Mouse (Mus musculus): ENCODE data around the gene Cnbd2. TPM values are rescaled to one million over a fixed set of nuclear protein-coding genes. Genes with fewer than 3 reads are reported as not detected.

Cnbd2 gene
- polyA plus RNA-seq (2012), result not detected in 2 replicates

DNA sequence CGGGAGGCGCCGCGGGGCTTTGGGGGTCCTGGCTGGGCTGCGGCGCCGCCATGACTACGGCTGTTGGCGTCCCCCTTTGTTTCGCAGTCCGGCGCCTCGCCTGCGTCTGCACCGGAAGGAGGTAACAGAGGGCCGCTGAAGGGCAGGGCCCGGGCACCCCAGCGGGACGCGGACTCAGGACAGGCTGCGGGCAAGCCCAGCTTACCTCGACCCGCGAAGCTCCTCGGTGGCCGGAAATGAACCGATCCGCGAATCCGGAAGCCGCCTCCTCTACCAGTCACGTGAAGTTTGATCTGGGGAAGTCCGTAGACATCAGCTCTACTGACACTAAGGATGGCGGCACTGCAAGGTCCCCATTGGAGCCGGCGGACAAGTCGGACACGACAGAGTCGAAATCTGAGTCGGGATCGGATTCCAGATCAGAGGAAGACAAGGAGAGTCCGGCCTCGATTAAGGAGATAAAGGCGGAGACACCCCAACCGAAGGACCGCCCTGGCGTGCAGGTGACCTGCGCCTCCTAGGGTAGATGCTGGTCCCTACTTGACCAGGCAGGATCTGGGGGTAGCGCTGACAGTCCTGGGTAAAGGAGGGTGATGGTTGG, at the start of gene Cnbd2, which contains the start of gene Scand1:
Cnbd2 (plus strand) TSS at position 3 of the 601 bp plus-strand sequence.
Scand1 (minus strand) TSS at position 408 of the 601 bp plus-strand sequence.
- Histone ChIP-seq H3K4me1 (ENCODE audit: control insufficient read depth) (peaks cover 25% of the 10 kb centered on the region), H3K27me3 (ENCODE audit: control insufficient read depth) (no peaks in the 10 kb centered on the region), H3K9me3 (ENCODE audit: control insufficient read depth, low read length) (peaks cover 4% of the 10 kb centered on the region; the same call in 1 of the 2 replicates), H3K36me3 (ENCODE audit: control insufficient read depth) (peaks cover 9% of the 10 kb centered on the region), H3K4me3 (replicated peaks) (peak within 1 kb of the TSS; percentile 88)
- TF ChIP-seq GATA1 (IDR thresholded peaks at IDR 0.05; ENCODE audit: low read length) (0 out of 2 replicates have a peak, but pooled peaks have one; percentile 6), TAL1 (IDR thresholded peaks at IDR 0.05; ENCODE audit: low read length) (no peak)

DNA sequence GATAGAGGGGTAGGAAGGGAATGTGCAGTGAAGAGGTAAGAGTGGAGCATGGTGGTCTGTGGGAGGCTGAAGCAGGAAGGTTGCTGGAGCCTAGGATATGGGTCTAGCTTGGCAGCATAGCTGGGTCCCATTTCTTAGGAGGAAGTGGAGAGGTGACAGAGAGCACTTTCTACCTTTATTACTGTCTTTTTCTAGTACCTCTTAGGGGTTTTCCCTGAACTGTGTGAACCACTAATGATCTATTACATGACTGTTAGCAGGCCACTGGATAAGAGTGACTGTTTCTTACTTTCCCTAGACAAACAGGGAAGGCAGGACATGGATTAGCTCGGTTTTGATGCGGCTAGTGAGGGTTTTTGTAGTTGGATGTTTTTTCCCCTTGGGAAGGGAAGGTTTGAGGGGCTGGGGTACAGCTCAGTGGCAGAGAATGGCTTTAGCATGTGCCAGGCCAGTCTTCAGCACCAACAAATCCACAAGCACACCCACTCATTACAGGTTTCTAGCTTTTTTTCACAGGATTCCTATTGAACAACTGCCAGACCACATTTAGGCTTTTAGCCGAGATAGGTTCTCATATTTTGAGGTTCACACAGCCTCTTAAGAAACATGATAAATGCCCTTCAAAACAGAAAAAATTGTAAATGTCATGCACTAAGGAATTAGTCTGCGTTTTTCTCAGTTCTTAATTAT, 48.8 kb upstream of the Cnbd2 start:
- Histone ChIP-seq H3K4me3 (replicated peaks) (no peak overlapping the region), H3K36me3 (ENCODE audit: control insufficient read depth) (peaks cover 51% of the 10 kb centered on the region), H3K27me3 (ENCODE audit: control insufficient read depth) (no peaks in the 10 kb centered on the region), H3K4me1 (ENCODE audit: control insufficient read depth) (no peaks in the 10 kb centered on the region), H3K9me3 (ENCODE audit: control insufficient read depth, low read length) (no peaks in the 10 kb centered on the region)
- TF ChIP-seq GATA1 (IDR thresholded peaks at IDR 0.05; ENCODE audit: low read length) (no peak), TAL1 (IDR thresholded peaks at IDR 0.05; ENCODE audit: low read length) (no peak)

DNA sequence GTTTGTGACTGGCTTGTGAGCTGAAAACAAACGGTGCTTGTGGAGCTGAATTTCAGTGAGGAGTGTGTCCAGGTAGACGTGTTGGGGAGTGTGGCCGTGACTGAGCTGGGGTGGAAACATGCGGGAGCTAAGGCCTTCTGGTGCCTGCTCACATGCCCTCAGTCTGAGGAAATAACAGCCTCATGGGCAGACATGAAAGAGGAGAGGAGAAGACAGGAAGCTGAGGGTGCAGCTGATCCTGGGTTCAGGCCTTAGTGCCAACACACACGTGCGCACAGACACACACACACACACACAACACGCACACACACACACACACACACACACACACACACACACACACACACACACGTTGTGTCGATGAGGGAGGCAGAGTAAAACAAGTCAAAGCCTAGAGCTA, 44.5 kb upstream of the Cnbd2 start:
- no peaks in the 10 kb centered on the region for H3K27me3 ChIP-seq (ENCODE audit: control insufficient read depth)
- no peak overlapping the region for H3K4me3 ChIP-seq (replicated peaks)
- peaks cover 41% of the 10 kb centered on the region for H3K36me3 ChIP-seq (ENCODE audit: control insufficient read depth)
- no peaks in the 10 kb centered on the region for H3K9me3 ChIP-seq (ENCODE audit: control insufficient read depth, low read length)
- H3K4me1 ChIP-seq (ENCODE audit: control insufficient read depth), result no peaks in the 10 kb centered on the region
- TF ChIP-seq TAL1 (IDR thresholded peaks at IDR 0.05; ENCODE audit: low read length), result no peak
- TF ChIP-seq GATA1 (IDR thresholded peaks at IDR 0.05; ENCODE audit: low read length), result no peak

DNA sequence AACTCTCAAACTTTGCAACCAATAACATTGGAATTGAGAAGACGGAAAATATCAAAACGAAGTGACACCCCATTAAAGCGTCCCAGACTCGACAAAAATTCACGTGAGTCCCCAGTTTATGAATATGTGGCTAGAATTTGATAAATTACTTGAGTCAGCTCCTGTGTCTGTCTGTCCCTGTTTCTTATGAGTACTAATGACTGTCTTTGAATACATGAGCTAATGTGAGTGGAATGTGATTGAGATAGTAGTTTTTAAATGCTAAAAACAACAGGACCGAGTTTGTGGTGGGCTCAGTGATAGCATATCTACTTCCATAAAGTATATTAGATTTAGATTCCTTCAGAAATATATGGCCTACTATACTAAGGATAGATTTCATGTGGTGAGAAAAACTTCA, 39.5 kb upstream of the Cnbd2 start:
- no peak for TF ChIP-seq GATA1 (IDR thresholded peaks at IDR 0.05; ENCODE audit: low read length)
- no peak for TF ChIP-seq TAL1 (IDR thresholded peaks at IDR 0.05; ENCODE audit: low read length)
- H3K4me3 ChIP-seq (replicated peaks), result no peak overlapping the region
- no peaks in the 10 kb centered on the region for H3K4me1 ChIP-seq (ENCODE audit: control insufficient read depth)
- H3K27me3 ChIP-seq (ENCODE audit: control insufficient read depth), result no peaks in the 10 kb centered on the region
- no peaks in the 10 kb centered on the region for H3K9me3 ChIP-seq (ENCODE audit: control insufficient read depth, low read length)
- H3K36me3 ChIP-seq (ENCODE audit: control insufficient read depth), result peaks cover 40% of the 10 kb centered on the region

DNA sequence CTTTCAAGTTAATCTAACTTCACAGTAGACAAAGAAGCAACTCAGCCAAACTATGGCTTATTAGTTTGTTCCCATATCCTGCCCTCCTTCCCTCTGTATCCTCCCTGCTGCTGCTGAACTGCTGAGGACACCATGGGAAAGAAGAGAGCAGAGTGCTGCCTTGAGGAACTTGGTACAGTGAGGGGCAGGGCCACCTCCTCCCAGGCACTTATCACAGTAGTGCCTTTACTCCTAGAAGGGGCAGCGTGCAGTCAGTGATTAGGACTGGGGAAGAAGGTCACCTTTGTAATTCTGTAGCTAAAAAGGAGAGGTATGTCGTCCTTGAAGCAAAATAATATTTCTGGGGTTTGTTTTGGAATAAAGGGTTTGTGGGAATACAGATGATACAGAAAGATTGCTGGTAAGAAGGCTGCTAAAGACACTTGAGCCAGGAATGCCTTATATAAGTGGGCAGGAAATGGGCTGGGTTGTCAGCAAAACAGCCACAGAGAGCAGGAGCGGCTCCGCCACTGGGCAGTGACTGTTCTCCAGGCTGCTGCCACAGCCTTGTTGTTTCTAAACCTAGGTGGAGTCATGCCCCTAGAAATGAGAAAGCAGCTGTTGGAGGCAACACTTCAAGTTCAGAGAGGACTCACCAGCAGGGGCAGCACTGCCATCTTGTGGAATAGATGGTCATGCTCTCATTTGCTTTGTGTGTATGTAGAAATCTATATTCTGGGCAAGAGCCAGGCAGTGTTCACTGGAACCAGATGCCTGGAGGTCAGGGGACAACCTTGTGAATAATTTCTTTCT, 33.7 kb upstream of the Cnbd2 start:
- Histone ChIP-seq H3K4me1 (ENCODE audit: control insufficient read depth) (peaks cover 12% of the 10 kb centered on the region), H3K27me3 (ENCODE audit: control insufficient read depth) (no peaks in the 10 kb centered on the region), H3K9me3 (ENCODE audit: control insufficient read depth, low read length) (no peaks in the 10 kb centered on the region), H3K36me3 (ENCODE audit: control insufficient read depth) (peaks cover 42% of the 10 kb centered on the region), H3K4me3 (replicated peaks) (no peak overlapping the region)
- TF ChIP-seq GATA1 (IDR thresholded peaks at IDR 0.05; ENCODE audit: low read length) (no peak), TAL1 (IDR thresholded peaks at IDR 0.05; ENCODE audit: low read length) (no peak)

DNA sequence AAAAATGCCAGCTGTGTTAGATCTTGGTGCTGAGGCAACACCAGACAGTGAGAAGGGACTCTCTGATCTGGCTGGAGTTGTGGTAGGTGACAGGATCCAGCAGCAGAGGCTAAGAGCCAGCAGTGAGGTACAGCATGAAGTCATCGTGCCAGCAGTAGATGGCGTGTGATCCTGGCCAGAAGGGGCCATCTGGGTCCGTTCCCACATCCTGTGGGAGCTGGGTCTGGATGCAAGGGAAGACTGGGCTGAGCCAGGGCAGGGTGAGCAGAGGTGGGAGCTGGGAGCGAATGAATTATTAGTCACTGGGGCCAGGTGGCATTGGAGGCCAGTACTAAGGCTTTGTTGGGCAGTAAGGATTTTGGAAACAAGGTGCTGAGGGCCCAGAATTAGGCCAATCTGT, 30.9 kb upstream of the Cnbd2 start:
- peaks cover 36% of the 10 kb centered on the region for H3K36me3 ChIP-seq (ENCODE audit: control insufficient read depth)
- TF ChIP-seq TAL1 (IDR thresholded peaks at IDR 0.05; ENCODE audit: low read length) (no peak), GATA1 (IDR thresholded peaks at IDR 0.05; ENCODE audit: low read length) (no peak)

DNA sequence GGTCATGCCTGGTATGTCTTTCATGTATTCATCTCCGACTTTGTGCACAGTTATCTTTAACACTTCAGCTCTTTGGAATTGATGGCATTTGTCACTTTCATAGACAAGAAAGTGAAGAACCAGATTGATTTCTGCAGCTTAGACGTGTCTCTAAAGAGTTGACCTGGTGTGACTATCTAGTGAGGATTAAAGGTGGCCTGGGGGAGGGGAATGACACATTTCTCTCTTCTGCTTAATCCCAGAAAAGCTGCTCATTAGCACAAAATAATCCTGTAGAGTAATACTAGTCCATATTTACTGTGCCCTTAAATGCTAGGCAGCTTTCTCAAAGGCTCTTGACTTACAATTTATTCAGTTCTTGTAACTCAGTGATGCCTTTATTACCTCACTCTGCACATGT, 26.9 kb upstream of the Cnbd2 start:
- H3K36me3 ChIP-seq (ENCODE audit: control insufficient read depth), result peaks cover 48% of the 10 kb centered on the region
- no peaks in the 10 kb centered on the region for H3K4me1 ChIP-seq (ENCODE audit: control insufficient read depth)
- H3K4me3 ChIP-seq (replicated peaks), result no peak overlapping the region
- TF ChIP-seq TAL1 (IDR thresholded peaks at IDR 0.05; ENCODE audit: low read length), result no peak
- TF ChIP-seq GATA1 (IDR thresholded peaks at IDR 0.05; ENCODE audit: low read length), result no peak
- H3K9me3 ChIP-seq (ENCODE audit: control insufficient read depth, low read length), result no peaks in the 10 kb centered on the region
- H3K27me3 ChIP-seq (ENCODE audit: control insufficient read depth), result no peaks in the 10 kb centered on the region

More for the DNA sequence above, 30.9 kb upstream of the Cnbd2 start:
- Histone ChIP-seq H3K27me3 (ENCODE audit: control insufficient read depth) (no peaks in the 10 kb centered on the region), H3K9me3 (ENCODE audit: control insufficient read depth, low read length) (no peaks in the 10 kb centered on the region), H3K4me1 (ENCODE audit: control insufficient read depth) (peaks cover 12% of the 10 kb centered on the region), H3K4me3 (replicated peaks) (no peak overlapping the region)

DNA sequence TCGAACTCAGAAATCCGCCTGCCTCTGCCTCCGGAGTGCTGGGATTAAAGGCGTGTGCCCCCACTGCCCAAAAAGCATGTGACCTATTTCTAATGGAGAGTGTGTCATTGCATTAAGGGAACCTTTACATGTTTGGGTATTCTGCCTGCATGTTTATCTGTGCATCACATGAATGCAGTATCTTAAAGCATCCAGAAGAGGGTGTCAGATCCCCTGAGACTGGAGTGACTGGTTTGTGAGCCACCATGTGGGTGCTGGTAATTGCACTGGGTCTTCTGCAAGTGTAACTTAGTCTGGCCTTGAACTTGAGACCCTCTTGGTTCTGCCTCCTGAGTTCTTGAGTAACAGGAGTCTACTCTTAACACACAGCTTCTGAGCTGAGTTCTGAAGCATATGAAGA, 25.4 kb upstream of the Cnbd2 start:
- Histone ChIP-seq H3K9me3 (ENCODE audit: control insufficient read depth, low read length) (no peaks in the 10 kb centered on the region), H3K27me3 (ENCODE audit: control insufficient read depth) (no peaks in the 10 kb centered on the region), H3K4me1 (ENCODE audit: control insufficient read depth) (no peaks in the 10 kb centered on the region), H3K36me3 (ENCODE audit: control insufficient read depth) (peaks cover 51% of the 10 kb centered on the region), H3K4me3 (replicated peaks) (no peak overlapping the region)
- TF ChIP-seq TAL1 (IDR thresholded peaks at IDR 0.05; ENCODE audit: low read length), result no peak
- no peak for TF ChIP-seq GATA1 (IDR thresholded peaks at IDR 0.05; ENCODE audit: low read length)

DNA sequence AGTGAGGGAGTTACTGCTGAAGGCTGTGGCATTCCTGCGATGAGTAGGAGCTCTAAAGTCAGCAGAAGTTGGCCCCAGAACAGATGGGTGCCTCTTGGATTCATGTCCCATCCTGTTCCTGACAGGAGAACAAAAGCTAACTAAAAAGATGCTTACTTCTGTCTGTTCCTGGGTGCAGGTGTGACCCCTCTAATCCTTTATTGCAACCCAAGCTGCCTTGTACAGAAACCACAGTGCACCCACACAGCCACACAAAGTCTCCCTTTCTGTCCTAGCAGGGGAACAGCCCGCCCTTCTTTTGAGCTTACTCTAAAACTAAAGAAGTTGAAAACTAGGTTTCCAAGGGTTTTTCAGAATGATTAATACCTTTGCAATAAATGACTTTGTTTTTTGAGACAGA, 23.9 kb upstream of the Cnbd2 start:
- Histone ChIP-seq H3K9me3 (ENCODE audit: control insufficient read depth, low read length) (no peaks in the 10 kb centered on the region), H3K4me3 (replicated peaks) (no peak overlapping the region), H3K27me3 (ENCODE audit: control insufficient read depth) (no peaks in the 10 kb centered on the region), H3K36me3 (ENCODE audit: control insufficient read depth) (peaks cover 56% of the 10 kb centered on the region), H3K4me1 (ENCODE audit: control insufficient read depth) (no peaks in the 10 kb centered on the region)
- TF ChIP-seq TAL1 (IDR thresholded peaks at IDR 0.05; ENCODE audit: low read length) (no peak), GATA1 (IDR thresholded peaks at IDR 0.05; ENCODE audit: low read length) (no peak)

Data from erythroblast, embryonic 14.5 days (primary cell).